Mouse (Mus musculus) embryonic stem cell, embryonic (primary cell): ENCODE data around the gene Acyp2.

Experiments
- CTCF ChIA-PET, 4 experiments: fragments of 300-600 bp in 2 of 4; fragments of 350-600 bp in 2 of 4; sonication (Branson Sonifier 250); formaldehyde crosslinking; loops; one replicate each; lab custom pipeline; 2022; ENCODE audit warnings: inconsistent platforms in 2 of 4; lab: Charles Lee
- POLR2A ChIA-PET, 4 experiments: fragments of 300-600 bp in 2 of 4; fragments of 350-600 bp in 2 of 4; sonication (Branson Sonifier 250); formaldehyde crosslinking; loops; one replicate each; lab custom pipeline; 2022; ENCODE audit warnings: antibody characterized with exemption in 4 of 4, inconsistent platforms in 1 of 4; lab: Charles Lee

The Acyp2 gene

DNA sequence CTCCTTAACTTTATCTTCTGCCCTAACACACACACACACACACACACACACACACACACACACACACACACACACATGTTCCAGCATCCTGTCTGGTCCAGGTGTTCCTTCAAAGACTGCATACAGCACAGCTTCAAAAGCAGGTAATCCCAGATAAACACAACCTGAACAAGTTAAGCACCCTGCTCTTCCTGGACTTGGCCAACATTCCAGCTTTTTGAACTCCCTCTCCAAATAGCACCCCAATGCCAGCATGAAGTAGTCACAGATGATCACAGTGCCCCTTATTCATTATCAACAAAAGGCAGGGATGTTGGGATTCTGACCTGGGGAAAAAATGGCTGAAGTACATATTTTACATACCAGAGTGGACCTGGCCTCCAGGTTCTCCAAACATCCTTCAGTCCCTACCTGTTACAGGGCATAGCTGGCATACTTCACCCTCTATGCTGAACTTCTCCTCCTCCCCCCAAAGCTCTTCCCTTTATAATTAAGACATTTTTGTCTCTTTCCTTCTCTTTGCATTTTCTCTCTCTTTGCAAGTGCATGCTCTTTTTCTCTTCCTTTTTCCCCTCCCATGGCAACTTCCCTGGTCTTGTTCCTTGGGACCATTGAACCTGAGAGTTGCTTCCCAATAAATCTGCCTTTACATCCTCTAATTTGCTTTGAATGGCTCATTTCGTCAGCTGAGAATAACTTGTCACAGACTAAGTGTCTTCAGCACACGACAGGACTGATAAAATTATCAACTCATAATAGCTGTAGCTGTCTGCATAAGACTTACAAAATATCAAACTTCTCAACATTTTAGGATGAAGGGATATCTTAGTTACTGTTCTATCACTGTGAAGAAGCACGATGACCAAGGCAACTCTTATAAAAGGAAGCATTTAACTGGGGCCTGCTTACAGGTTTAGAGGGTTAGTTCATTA lies 41.5 kb downstream of the Acyp2 start:
- ChIA-PET POLR2A (no interaction called here), CTCF (interaction anchor here in 1 of 4 experiments (0.6 kb wide), 1 partner anchor 224 kb away, joined by 3 read pairs; no protein-coding TSS in a partner anchor)

DNA sequence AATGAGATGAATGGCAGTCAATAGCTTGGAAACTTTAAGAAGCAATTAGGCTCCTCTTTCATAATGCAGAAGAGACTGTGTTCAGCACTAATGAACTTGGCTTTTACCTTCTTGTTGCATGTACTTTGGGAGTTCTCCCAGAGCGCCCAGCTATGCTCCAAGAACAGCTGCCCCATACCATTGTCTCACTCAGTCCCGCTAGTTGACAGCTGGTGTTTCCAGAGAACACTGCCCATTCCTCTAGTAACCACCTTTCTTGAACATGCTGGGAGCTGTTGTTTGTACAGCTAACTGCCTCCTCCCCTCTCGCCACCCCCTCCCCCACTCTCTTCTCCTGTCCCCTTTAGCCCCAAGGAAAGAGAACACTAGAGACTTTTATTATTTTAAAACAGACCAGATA lies 52.1 kb downstream of the Acyp2 start:
- POLR2A ChIA-PET: interaction anchor here in 1 of 4 experiments (0.8 kb wide), 1 partner anchor 41 kb away, joined by 4 read pairs; no protein-coding TSS in a partner anchor
- CTCF ChIA-PET: interaction anchor here in 1 of 4 experiments (0.6 kb wide), 1 partner anchor 251 kb away, joined by 3 read pairs; no protein-coding TSS in a partner anchor

DNA sequence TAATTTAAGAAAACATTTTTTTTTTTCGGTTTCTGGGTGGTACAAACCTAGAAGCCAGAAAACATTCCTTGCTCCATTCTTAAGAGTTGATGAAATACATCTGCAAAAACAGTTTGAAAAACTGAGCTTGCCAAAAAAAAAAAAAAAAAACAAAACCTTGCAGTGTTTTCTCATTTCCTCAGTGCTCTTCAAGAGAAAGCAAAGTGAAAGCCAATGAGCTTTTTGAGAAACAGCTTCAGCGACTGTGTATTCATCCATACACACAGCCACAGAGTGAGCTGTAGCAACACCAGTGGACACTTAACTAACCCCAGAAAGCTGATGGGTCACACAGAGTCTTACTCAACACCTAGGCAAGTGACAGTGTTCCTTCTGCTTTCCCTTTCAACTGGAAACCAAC lies 69.4 kb downstream of the Acyp2 start:
- ChIA-PET CTCF (no interaction called here), POLR2A (interaction anchor here in 2 of 4 experiments (0.6 to 0.7 kb wide), 3 partner anchors 12 to 367 kb away, joined by 3 to 8 read pairs (median 5); no protein-coding TSS in a partner anchor)

DNA sequence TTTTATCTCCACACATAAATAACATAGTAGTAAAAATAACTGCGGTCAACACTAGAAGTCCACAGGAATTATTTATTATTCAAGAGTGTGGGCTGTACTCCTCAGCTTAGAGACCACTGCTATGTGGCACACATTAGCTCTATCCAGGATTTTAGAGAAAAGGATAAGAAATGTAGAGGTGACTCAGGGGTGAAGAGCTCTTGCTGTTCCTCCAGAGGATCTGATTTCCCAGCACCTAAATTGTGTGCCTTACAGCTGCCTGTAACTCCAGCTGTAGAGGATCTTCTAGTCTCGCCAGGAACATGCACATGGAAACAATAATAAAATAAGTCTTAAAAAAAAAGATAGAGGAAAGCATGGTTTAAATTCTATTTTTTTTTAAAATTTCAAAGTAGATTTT lies 70.5 kb downstream of the Acyp2 start:
- ChIA-PET CTCF (no interaction called here), POLR2A (no interaction called here)

DNA sequence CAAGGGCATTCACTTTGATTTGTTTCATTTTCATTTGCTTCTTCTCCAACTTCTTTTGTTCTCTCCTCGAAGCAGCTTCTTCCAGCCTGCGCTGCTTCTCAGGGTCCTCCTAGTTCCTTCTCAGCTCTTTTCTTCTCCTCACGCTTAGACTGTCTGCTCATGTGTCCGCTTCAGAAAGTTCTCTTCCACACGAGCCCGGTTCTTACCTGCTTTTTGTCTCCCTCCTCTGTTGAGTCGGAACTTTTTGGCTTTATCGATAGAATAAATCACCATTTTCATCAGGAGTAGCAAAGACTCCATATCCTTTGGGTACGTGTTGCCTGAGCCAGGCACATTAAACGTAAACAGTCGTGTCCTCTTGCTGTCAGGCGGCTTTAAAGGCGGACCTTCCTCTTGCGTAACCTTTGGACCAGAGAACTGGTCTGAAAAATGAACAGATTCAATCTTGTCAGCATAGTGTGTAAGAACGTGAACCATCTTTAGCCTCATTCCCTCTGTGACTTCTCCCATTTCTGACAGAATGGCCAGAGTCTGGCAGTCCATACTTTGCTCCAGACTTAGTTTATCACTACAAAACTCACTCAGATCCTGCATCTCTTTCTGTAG lies 76.5 kb downstream of the Acyp2 start:
- CTCF ChIA-PET: no interaction called here
- POLR2A ChIA-PET: no interaction called here

DNA sequence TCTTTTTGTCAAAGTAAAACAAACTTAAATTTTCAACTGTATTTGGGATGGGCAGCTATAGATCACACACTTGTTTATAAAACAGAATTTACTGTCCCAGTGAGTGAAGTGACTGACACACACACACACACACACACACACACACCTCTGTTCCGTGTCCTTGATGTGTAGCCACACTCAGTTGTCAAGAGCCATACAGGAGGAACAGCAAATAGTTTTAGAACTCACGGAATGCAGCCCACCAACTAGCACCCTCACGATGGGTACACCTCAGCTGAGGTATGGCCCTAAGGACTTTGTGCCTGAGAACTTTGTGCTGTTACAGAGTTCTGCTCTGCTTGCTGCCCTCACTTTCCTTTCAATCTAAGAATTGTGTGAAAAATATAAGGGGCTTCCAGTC lies 78.8 kb downstream of the Acyp2 start:
- ChIA-PET POLR2A (no interaction called here), CTCF (interaction anchor here in 1 of 4 experiments (0.6 kb wide), 1 partner anchor 437 kb away, joined by 4 read pairs; no protein-coding TSS in a partner anchor)

DNA sequence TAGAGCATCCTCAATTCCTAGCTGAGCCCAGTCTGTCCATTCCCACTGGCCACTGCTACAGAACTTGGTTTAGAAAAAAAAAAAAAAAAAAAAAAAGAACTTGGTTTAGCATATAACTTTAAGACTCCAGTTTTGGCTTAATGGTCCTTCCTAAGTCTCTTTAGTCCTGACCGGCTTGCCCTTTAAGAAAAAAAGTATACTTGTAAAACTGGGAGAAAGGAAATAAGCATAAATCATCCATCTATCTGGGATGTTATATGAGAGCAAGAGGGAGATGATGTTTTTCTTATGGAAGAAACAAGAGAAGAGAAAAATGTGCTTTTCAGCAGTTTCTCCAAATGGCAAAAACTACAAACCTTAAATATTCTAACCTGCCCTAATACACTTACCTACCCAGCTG lies 89.2 kb downstream of the Acyp2 start:
- ChIA-PET CTCF (no interaction called here), POLR2A (interaction anchor here in 1 of 4 experiments (0.6 kb wide), 1 partner anchor 426 kb away, joined by 4 read pairs; no protein-coding TSS in a partner anchor)

DNA sequence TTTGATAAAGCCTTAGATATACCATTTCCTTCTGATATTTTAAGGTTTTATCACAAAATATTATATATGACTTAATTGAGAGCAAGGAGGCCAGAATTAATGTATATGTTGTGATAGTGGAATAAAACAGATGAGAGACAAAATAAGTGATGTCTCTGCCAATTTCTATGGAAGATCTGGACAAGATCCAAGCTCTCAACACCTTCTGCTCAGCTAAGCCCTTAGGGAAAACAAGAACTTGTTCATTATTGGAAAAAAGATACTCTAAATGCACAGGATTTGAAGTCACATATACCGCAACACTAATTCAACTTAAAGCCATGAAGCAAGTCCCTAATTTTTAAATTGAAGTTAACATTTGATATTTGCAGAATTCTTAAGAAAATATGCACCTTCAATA lies 96.0 kb downstream of the Acyp2 start:
- CTCF ChIA-PET: no interaction called here

DNA sequence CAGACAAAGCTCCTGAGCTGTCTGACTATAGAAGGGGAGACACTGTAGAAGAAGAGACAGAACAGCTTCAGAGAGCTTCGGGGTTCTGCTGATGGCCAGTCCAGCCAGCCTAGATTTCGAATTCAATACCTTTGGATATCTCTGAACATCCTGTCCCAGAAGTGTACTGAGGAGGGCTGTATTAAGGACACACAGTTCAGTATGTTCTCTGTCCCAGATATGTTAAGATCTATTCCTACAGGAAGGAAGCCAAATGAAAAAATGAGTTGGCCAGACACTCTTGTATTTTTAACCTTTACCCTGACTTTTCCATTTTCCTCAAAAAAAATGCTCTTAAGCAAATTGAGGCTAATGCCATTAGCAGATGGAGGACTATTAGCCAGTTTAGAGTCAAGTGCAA lies 132.3 kb downstream of the Acyp2 start:
- ChIA-PET CTCF (no interaction called here), POLR2A (no interaction called here)

More for the DNA sequence above, 96.0 kb downstream of the Acyp2 start:
- POLR2A ChIA-PET: no interaction called here

DNA sequence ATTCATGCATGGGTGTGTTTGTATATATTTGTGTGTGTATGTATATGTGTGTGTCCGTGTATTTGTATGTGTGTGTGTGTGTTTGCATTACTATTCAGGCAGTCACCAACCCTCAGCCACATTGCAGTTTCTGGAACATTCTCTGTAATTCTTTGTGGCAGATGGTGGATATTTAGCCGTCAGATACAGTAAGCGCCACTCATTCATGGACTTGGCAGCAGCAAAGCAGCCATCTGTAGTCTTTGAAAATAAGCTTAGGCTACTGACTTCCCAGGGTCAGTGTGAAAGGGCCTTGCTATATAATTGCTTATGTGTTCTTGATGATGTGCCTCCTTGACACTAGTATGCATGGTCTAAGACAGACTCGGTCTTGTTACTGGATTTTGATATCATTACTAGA lies 141.2 kb downstream of the Acyp2 start:
- ChIA-PET POLR2A (no interaction called here), CTCF (no interaction called here)

DNA sequence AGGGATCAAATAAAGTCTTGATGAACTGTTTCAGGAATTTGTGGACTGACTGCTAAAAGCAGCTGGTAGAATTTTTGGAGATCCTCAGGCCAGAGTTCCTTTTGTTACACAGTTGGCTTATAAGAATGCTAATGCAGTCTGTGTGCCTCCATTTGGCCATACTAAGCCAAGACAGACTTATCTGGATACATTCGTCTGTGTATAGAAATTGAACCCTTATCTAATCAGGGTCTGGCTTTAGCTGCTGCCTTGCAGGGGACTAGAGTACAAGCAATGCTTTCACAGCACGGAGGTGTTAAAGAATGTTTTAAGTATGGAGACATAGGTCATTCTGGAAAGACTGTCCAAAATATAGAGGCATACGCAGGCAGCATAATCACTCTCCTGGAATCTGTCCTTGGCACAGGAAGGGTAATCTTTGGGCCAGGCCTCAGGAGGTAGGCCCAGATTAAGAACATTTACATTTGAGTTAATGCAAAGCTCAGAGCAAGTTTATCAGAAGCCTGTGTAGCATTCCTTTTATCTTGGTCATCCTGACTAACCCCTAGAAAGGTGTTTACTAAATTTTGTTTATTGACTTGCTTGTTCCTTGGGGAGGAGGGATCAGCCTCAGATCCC lies 150.5 kb downstream of the Acyp2 start:
- CTCF ChIA-PET: no interaction called here
- POLR2A ChIA-PET: interaction anchor here in 1 of 4 experiments (0.6 kb wide), 1 partner anchor 379 kb away, joined by 3 read pairs; no protein-coding TSS in a partner anchor

DNA sequence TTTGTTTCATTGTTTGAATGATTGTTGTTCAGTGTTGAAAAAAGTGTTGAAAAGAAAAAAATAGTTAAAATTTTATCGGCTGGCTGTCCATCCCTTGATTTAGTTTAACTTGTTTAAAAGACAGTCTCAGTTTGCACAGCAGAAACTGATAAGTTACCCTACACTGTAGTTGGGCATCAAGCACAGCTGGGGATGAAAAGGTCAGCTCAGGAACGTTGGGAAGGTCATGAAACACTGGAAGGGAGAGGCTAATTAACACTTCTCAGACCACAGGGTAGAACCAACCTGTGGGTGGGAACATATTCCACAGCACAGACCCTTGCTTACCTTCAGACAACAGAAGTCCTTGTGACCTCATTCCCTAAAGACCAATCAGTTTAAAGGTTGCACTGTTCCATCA lies 152.2 kb downstream of the Acyp2 start:
- CTCF ChIA-PET: interaction anchor here in 1 of 4 experiments (0.6 kb wide), 1 partner anchor 178 kb away, joined by 3 read pairs; no protein-coding TSS in a partner anchor
- POLR2A ChIA-PET: no interaction called here

DNA sequence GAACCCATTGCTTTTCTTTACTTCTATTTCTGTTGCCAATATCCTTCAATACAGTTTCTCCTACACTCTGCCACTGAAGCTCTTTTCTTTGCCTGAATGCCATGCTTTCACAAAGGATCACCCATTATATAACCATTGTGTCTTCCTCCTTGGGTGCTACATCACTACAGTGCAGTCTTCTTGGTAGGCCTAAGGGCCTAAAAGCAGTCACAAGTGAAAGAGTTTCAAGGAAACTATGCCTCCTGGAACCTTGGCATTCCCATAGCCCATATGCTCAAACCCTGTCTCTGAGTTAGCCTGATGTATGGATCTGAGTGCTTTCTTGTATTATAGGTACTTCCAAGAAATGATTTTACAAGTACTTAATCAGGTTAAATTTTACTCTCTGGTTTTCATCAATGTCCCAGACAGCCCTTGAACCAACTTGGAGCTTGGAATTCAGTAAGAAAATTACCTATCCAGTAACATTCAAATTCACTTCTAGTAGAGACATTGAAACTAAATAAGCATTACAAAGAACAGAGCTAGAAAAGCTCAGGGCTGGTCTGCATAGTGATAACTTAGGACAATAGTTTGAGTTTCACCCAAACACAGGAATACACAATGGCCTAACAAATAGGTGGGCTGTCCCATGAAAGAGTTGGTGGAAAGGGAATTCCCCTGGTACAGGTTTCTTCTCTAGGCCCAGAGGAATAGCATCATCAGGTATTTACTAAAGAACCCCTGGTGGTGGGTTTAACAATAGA lies 157.7 kb downstream of the Acyp2 start:
- POLR2A ChIA-PET: interaction anchor here in 3 of 4 experiments (0.6 to 2.9 kb wide), 17 partner anchors 8 to 333 kb away, joined by 3 to 23 read pairs (median 6); partner anchors contain the start of genes 4930505A04Rik (in 3 of the 3) and Acyp2 (in 1 of the 3)
- CTCF ChIA-PET: interaction anchor here in 3 of 4 experiments (0.6 to 1.1 kb wide), 5 partner anchors 9 to 367 kb away, joined by 3 to 6 read pairs (median 3); partner anchors contain the start of gene 4930505A04Rik (in 1 of the 3)

DNA sequence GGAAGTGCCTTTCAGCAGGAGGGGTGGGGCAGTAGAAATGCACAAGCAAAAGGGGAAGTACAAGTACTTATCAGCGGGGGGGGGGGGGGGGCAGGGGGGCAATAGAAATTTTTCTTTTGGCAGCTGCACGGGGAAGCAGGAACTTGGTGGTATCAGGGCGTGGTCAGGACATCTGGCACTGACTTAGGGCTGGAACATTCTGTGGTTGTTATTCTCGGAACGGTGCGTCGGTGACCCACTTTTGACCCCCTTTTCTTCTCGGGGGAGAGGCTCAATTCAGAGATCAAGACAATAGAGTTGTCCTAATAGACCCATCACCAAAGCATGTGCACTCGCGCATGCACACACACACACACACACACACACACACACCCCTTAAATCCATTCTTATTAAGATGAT lies 161.2 kb downstream of the Acyp2 start:
- ChIA-PET CTCF (interaction anchor here in 1 of 4 experiments (0.6 kb wide), 1 partner anchor 305 kb away, joined by 3 read pairs; no protein-coding TSS in a partner anchor), POLR2A (interaction anchor here in 1 of 4 experiments (0.6 kb wide), 1 partner anchor 249 kb away, joined by 5 read pairs; no protein-coding TSS in a partner anchor)

DNA sequence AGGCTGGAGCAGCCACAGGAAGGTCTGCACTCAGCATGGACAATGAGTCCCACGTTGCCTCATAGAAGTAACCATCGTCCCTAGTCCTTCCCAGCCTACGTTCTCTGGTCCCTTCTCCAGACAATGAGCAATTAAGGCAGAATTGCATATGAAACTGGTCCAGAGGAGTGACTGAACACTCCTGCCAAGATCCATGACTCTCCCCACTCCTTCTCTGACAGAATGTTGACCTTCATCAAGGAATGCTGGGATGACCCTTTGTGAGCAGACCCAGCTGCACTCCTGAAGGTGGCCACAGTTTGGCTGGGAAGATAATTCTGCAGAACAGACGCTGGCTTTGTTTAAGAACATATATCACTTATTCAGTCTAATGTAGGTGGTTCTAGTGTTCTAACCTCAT lies 166.1 kb downstream of the Acyp2 start:
- ChIA-PET POLR2A (interaction anchor here in 3 of 4 experiments (0.7 to 3.9 kb wide), 7 partner anchors 9 to 215 kb away, joined by 3 to 23 read pairs (median 3); partner anchors contain the start of genes 4930505A04Rik (in 2 of the 3) and Sptbn1 (in 1 of the 3)), CTCF (interaction anchor here in 1 of 4 experiments (1.2 kb wide), 1 partner anchor 8 kb away, joined by 3 read pairs; no protein-coding TSS in a partner anchor)

DNA sequence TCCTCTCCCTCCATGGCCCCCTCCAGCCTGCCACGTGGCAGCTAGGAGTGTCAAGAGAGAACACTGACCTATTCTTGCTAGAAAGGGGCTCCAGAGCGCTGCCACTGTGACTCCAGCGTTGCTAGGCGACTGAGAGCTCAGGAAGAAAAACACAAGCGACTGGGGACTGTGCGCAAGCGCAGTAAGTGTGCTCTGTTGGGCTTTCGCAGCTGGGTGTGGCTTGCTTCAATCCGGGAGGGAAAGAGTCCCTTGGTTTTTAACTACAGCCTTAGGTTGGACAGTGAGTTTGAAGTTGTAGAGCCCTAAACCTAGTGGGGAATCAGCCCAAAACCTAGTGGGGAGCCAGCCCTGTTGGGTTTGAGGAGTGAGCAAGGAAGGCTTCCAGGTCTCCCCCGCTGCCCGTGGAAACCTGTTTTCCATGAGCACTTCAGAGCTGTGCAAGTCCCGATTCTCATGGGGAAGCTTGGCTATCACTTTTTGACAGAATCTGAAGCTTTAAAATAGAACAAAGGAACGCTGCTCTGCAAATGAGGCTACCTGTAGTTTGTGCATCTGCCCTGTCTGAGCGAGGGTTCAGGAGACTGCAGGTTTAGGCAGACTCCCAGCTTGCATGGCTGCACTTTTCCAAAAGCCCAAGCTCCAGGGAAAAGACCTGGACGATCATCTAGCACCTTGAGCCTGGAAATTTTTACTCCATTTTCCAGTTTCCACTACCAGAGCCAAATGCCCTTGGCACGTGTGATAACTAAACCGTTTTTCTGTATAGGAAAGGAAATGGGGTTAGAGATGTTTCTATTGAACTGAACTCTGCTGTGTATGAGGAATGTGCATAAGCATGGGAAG lies 177.4 kb downstream of the Acyp2 start, which contains the start of gene 4930505A04Rik:
Gene 4930505A04Rik, minus strand, starts transcription at position 77 of the 843 bp plus-strand sequence.
- POLR2A ChIA-PET: interaction anchor here in 3 of 4 experiments (0.7 to 3.1 kb wide), 17 partner anchors 11 to 898 kb away, joined by 3 to 21 read pairs (median 4); partner anchors contain the start of gene Stc2 (in 1 of the 3)

More for the DNA sequence above, 177.4 kb downstream of the Acyp2 start, which contains the start of gene 4930505A04Rik:
- CTCF ChIA-PET: interaction anchor here in 2 of 4 experiments (0.6 to 1.4 kb wide), 4 partner anchors 20 to 1203 kb away, joined by 3 to 5 read pairs (median 4); no protein-coding TSS in a partner anchor
